Mouse (Mus musculus): ENCODE results near the gene Smad5.

The Smad5 gene

DNA sequence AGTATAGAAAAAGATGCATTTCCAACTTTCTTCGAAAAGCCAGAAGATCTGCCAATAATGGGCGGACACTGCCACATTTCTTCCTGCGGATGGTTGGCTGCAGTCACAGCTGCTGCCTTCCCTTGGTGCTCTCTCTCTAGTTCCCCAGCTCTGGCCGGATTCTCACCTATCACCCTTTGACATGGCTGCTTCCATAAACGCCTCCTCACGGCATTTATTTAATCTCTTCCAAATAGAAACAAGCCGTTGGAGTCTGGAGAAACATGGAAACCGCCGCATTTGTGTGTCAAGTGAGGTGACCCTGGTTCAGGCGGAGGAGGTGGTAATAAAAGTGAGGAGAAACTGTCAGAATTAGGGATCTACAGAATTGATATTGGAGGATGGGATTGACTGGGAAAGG, 886 bp upstream of the Smad5 start:
- DNase-seq (ENCODE audit: low spot score in 2 of 2): no peak

DNA sequence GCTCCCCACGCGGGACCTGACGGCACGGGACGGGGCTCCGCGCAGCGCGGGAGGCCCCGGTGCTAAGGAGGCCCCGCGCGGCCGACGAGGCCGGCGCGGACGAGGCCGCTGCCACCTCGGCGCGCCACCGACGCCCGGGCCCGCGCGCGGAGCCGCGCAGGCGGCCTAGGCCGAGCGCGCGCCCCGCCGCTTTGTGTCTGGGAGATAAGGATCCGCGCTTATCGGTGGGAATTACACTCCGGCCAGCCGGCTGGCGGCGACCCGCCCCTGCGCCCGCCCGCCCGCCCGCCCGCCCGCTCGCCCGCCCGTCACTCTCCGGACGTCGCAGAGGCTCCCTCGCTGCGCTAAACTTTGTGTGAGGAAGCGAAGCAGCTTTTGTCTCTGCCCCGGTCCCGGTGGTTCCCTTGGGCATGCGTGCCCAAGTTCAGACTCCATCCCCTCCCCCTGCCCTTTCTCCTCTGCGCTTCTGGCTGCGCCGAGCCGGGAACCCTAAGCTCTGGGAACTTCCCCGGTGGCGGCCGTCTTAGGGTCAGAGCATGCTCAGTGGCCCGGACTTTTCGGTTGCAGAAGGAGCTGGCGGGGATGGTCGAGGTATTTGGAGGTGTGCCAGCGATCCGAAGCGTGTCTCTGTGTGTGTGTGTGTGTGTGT, 536 bp downstream of the Smad5 start:
- peak; percentile 55 to 59 for DNase-seq (ENCODE audit: low spot score in 2 of 2)

DNA sequence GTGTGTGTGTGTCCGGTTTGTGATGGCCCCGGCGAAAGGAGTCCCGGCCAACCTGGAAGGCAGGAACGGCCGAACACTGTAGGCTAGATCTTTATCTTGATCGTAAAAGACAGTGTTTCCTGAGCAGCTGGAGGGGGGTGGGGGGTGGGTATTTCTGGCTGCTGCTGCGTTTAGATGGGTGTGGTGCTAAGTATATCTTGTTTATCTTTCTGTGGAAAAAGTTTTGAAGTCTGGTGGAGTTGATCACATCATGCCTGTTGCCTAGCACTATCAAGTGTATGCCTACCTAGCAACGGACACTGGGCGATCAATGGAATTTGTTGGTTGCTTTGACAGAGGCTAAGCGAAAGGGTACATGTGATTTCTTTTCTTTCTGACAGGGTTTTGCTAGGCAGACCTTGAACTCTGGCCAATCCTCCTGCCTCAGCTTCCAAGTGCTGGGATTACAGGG, 1.1 kb downstream of the Smad5 start:
- peak; percentile 14 to 18 for DNase-seq (ENCODE audit: low spot score in 2 of 2)

DNA sequence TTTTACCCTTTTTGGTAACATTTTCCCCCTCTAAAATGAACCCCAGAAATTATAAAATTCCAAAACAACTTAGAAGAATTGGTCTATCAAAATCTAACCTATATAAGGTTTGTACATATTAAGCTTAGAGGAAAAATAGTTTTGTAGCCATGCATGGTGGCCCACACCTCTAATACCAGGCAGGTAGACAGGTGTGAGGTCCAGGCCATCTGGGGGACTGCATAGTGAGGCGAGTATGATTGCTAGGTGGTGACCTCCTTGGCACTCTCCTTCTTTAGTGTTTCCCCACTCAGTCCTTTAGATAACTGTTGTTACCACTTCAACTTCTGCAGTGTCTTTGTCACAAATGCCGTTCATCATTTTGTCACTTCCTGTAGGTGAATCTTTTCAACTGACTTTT, 1.8 kb downstream of the Smad5 start:
- no peak for DNase-seq (ENCODE audit: low spot score in 2 of 2)

DNA sequence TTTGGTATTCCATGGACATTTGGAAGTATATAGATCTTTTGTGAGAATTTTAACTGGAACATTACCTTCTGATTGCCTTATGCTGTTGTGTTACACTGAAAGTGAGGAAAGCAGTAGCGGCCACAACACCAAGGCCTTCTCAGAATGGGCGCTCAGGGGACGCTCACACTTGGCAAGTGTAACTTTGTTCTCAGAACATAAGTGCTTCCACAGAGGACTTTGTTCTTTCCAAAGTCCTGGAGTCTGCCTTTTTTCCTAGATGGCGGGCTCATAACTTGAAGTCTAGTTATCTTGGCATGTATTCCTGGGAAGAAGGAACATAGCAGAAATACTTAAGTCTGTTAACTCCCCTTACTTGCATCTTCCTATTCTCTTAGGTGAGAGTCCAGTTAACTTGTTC, 4.3 kb downstream of the Smad5 start:
- DNase-seq (ENCODE audit: low spot score in 2 of 2): no peak

DNA sequence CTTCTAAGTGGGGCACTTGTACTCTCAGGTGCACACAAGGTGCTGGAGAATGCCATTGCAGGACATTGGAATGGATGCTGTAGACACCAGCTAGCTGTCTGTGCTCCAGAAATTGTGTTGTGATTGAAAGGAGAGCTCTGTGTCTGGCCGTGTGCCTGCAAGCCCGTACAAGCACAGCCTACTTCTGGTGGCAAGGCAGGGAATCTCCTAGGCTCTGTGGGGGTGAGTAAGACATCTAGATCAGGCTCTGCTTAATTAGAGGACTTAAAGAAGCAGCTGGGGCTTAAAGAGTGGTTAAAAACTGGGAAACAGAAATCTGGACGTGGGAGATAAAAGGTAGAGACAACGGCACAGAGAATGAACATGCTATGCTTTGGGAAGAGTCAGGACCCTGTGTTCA, 4.8 kb downstream of the Smad5 start:
- DNase-seq (ENCODE audit: low spot score in 2 of 2): no peak

DNA sequence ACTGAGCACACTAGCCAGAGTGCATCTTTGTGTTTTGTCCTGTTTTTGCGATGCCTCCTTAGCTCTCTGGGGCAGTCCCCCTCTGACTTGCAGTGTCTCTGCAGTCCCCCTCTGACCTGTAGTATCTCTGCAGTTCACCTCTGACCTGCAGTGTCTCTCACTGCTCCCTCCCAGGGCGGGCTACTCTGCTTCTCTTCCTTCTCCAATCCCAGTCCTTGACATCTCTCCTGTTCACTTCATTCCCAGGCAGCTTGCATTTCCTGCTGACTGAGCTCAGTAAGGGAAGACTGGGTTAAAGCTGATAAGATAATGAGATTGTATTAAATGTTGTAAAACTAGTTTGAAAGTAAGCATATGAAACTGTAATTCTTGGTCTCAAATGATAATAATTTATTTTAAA, 7.8 kb downstream of the Smad5 start:
- no peak for DNase-seq (ENCODE audit: low spot score in 2 of 2)

DNA sequence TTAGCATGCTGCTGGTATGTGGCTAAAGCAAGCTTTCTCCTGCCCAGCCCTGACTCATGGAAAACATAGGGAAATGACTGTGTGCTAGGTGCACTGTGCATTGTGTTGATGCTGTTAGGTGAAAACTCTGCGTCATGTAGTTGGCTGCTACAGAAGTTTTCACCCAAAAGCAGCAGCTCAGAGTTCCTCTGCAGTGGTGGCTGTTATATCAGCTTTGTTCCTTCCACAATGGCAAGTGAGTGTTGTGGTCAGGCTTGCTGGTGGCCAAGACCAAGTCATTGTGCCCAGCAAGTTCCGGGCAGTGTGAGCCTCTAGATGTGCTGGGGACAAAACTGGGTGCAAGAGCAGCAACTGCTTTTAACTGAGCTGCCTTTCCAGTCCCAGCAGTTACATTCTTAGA, 9.4 kb downstream of the Smad5 start:
- no peak for DNase-seq (ENCODE audit: low spot score in 2 of 2)

DNA sequence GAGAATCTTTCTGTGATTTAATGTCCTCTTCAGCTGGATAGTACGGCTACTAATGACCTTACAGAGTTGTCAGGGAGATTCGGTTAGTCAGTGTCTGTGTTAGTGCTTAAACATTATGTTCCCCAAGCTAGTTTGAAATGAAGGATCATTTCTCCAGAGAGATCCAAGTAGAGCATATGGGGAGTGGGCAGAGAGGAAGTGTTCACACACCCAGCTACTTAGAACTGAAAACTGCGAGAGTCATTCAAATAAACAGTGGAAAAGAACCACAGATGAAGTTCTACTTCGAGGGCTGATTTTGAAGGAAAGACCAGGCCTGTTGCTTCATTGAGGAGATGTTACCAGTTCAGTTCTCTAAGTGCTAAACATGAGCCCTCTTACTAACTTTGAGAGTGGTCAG, 23.7 kb downstream of the Smad5 start:
- DNase-seq (ENCODE audit: low spot score in 2 of 2): no peak

DNA sequence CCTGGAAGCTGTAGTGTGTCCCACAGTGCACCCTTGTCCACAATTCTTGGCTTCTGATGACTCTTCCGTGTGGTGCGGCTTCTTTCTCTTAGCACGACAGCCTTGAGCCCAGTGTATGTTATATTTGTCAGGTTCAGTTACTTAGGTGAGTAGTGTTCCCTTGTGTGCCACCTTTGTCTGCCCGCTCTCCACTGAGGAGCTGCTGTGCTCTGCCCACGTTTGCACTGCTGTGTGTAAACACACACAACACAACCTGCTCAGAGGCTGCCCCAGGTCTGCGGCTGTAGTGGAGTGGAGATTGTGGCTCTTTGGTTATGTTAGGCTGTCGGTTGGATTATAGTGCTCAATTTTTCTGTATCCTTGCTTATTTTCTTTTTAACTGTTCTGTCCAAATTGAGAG, 26.2 kb downstream of the Smad5 start:
- DNase-seq (ENCODE audit: low spot score in 2 of 2): no peak

DNA sequence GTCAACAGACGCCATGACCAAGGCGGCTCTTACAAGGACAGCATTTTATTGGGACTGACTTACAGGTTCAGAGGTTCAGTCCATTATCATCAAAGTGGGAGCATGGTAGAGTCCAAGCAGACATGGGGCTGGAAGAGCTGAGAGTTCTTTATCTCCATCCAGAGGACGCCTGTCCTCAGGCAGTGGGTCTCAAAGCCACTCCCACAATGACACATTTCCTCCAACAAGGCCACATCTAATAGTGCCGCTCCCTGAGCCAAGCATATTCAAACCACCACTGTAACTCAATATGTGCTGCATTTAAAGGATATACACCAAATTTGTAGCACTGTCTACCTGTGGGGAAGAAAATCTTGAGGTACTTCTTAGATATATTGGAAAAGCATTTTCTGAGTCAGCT, 31.8 kb downstream of the Smad5 start:
- no peak for DNase-seq (ENCODE audit: low spot score in 2 of 2)

DNA sequence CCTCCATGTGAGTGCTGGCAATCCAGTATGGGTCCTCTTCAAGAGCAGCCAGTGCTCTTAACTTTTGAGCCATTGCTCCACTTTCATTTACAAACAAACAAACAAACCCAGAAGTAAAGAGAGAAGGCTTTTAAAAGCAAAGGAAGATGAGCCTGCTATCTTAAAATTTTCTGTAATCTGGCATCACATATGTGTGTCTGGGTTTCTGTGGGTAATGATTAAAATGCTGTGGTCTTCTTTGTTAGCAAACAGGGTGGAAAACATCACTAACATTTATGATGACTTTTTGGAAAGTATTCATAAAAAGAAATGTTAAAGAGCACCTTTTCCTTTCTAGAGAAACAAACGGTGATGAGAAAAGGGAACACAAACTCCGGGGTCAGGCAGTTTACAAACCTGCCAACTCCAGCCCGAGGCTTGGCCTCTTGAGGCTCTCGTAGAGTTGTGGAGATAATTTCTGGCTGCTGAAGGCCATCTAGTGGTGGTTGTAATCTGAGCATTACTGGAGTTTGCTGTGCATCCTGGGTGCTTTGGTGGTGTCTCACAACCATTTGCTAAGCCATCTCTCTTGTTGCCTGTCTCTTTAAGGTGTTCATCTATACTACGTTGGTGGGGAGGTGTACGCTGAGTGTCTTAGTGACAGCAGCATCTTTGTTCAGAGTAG, 32.5 kb downstream of the Smad5 start:
- no peak for DNase-seq (ENCODE audit: low spot score in 2 of 2)

DNA sequence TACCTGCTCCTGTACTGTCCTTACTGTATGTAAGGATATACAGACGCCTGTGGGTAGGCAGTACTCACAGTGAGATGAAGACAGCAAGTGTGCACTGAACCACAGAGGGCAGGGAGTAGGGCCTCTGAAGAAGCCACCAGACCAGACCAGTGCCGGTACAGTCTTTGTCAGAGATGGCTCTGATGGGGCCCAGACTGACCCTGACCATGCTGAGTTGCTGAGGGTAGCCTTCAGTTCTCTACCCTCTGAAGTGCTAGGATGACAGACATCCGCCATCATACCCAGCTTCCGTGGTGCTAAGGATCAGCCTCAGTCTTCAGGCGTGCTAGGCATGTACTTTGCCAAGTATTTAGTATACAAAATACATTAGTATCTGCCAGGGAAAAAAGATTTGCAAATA, 36.7 kb downstream of the Smad5 start:
- no peak for DNase-seq (ENCODE audit: low spot score in 2 of 2)

DNA sequence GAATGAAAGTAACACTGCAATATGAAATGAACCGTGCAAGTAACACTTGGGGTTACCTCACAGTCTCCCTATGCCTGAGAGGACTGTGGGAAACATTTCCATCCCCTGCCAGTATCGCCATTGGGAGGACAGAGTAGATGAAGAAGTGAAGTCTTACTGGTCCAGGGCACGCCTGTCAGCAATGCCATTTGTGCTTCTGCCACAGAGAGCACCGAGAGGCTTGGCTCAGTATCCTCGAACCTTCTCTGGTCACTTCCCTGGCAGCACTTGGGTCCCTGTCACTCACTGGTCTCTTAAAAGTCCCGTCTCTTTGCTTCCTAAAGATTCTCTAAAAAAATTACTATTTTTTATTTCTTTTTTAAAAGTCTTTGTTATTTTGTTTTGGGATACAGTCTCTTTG, 37.7 kb downstream of the Smad5 start:
- no peak for DNase-seq (ENCODE audit: low spot score in 2 of 2)

DNA sequence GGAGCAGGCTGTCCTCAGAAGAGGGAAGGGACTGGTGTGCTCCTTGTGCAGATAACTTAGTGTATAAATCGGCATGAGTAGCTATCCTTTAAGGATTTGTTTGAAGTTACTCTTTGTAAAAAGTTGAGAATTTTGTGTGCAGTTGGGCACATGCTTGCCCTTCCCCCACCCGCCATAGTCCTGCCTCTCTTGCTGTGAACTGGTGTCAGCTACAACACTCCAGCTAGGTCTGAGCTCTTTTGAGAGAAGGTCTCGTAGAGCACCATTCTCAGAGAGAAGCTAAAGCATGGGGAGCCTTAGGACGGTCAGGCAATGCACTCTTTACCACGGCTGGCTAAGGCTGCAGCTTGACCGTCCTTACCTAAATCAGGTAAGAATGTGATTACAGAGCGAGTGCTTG, 38.9 kb downstream of the Smad5 start:
- no peak for DNase-seq (ENCODE audit: low spot score in 2 of 2)

DNA sequence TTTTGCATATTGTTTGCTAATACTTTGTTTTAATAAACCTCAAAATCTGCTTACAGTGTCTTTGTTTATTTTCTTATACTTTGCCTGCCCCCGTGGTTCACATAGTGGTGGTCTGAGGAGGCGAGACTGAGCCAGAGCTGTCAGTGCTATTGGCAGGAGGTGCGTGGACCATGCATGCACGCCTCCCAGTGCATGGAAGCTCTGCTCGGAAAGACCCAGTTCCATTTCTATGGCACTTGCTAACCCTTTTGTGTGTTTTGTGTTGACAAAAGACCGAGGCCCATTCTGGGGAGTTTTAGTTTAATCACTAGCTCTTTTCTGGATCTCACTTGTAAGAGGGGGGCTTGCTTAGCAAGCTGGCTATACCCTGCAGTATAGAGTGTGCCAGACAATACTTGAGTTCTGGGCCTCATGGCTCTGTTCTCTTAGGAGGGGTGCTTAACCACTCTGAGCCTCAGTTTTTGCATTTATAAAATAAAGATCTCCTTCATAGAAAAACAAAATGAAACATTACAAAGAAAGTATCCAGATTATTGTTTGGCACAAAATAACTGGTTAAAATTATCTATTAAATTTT, 39.6 kb downstream of the Smad5 start:
- no peak for DNase-seq (ENCODE audit: low spot score in 2 of 2)

DNA sequence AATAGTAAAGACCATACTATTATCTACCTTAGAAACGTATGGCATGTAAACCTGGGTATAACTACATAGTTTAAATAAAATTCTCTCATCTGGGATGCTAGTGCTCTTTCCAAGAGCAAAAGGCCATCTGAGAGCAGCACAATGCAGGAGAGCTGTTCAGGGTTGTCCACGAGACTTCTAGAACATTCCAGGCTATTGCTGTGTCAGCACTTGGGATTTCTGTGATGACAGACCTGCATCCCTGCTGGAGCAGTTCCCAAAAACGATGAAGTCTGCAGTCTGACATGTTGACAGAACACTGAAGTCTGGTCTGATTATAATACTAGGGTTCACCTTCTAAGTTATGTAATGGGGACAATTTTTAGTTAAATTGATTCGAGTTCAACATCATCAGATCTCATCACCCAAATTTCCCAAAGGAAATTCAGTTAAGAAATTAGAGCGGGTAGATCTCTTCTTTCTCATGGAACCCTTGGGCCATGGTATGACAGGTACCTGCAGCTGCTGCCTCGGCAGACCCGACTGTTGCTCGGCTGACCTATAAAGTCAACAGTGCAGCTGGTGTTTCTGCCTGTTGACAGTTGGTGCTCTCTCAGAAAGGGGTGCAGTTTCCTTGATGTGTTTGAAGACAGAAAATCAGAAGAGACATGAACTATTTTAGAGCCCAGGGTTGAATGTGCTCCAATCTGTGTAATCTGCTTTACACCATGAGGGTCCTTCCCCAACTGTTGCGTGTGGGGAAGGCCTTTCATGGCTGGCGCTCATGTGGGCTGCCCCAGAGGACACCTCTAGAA, 44.1 kb downstream of the Smad5 start:
- DNase-seq (ENCODE audit: low spot score in 2 of 2): no peak

DNA sequence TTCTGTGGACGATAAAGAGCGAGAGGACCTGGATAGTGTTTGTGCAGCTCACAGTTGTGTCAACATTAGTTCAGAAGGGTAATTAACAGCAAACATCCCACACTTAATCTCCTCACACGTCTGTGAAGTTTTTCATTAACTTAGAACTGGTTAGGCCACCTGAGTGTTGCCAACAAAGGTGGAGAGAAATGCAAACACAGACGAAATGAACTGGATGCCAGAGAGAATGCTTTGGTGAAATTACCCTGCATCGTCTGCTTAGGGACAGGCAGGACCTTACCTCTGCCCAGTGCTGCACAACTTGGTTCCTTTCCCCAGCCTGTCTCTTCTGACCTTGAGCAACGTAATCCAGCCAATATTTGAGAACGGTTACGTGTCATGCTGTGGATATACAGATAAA, 44.7 kb downstream of the Smad5 start:
- no peak for DNase-seq (ENCODE audit: low spot score in 2 of 2)

DNA sequence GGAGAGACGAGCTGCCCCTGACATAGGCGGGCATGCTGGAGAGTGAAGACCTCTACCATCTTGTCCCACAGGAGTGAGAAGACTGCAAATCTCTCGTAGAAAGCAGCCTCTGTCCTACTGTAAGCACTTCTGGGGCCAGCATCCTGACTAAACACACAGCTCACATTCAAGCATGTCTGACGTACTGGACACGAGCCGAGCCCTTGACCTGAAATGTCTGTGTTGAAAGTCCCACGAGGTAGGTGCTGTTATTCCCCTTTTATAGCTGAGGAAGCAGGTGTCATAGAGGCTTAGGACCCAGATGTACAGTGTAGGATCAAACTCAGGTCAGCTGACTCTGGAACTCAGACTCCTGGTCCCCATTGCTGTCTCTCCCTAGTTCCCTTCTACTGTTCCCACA, 46.6 kb downstream of the Smad5 start:
- no peak for DNase-seq (ENCODE audit: low spot score in 2 of 2)

DNA sequence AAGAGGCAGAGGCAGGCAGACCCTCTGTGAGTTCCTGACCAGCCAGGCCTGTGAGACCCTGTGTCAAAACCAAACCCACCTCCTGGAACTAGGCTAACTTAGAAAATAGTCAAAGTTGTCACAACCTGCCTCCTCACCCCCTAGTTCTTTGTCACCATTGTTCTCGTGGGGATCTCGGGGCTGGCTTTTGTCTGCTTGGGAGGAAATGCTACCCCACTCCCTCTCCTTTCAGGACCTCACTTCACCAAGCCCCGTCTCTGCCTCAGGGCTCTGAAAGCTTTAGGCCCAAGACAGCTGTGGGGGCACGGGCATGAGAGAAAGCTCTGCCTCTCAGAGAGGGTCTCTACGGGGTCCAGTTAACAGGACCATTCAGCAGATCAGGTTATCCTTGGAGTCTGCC, 49.0 kb downstream of the Smad5 start:
- DNase-seq (ENCODE audit: low spot score in 2 of 2): no peak

DNA sequence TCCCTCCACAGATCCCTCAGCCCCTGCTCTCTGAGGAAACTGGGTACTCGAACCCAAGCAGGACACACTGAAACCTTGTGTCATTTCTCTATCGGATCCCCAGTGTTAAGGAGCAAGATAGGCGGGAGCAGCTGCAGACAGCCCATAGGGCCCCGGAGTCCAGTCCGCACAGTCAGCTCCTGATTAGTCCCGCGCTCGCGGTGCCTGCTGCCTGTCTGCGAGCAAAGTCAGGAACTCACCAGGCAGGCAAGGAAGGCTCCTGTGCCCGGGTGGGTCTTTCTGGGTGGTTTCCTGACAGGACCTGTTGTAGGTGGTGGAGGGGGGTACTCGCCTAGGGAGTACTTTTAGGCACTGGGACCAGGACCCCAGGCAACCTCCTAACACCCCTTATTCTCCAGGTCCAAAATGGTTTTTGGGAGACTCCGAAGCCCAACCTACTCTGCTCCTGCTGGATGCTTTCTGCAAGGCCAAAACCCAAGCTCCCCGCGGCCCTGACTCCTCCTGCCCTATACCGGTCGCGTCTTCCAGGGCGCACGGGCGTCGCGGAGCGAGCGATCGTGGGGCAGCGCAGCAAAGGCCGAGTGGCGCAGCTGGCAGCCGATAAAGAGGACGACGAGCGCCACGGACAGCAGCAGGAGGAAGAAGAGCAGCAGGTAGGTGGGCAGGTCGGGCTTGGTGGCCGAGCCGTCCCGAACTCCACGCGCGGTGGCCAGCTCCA, 49.8 kb downstream of the Smad5 start:
- no peak for DNase-seq (ENCODE audit: low spot score in 2 of 2)

Data from spleen, postnatal 36 days (tissue).